ENCODE assay signal across 13 mouse cellular contexts in the genomic region with DNA sequence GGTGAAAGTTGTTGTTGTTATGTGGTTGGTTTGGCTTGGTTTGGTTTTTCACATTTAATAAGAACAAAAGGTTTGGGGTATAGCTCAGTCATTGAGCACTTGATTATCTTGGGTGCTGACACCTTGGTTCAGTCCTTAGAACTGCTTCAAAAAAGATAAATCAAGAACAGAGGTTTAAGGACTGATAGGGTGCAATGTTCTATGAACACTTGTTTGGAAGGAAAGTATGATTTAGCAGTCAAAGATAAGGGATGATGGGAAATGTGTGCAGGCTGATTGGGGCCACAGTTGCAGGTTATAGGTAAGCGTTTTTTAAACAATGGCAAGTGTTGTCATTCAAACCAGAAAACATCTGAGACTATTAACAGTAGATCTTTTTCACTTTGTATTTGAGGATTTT. TPM values are rescaled to one million over a fixed set of nuclear protein-coding genes. Genes with fewer than 3 reads are reported as not detected.
A peak's percentile ranks its signal among the peaks of the same experiment; 100 is the strongest.
DNase-seq lines count a peak whose midpoint lies in the region; ATAC-seq and TF ChIP-seq lines count a peak whose summit lies in the region.
"Had no signal": no experiment of that assay in that cellular context is flagged by ENCODE, and none has a peak within 500 bp of the region (broad histone marks: within the 10 kb centered on the region; RNA-seq: fewer than 3 reads in every experiment).

No protein-coding gene starts in this region.

- ATAC-seq in limb, embryonic 12.5 days (ENCODE audit: insufficient number of reproducible peaks, insufficient read depth, low FRiP score, low TSS enrichment, low read depth): no peak
- peak; percentile 21; the same call in 1 of the 2 replicates for ATAC-seq in liver, postnatal 0 days
- ATAC-seq: midbrain, embryonic 15.5 days had no signal

- H3K27me3 ChIP-seq in limb, embryonic 12.5 days: no peaks in the 10 kb centered on the region
- H3K27me3 ChIP-seq in limb, embryonic 10.5 days (ENCODE audit: low read depth, poor library complexity, severe bottlenecking): no peaks in the 10 kb centered on the region
- no peaks in the 10 kb centered on the region for H3K27me3 ChIP-seq in liver, postnatal 0 days (ENCODE audit: insufficient read depth, low read length)
- H3K27me3 ChIP-seq: heart, embryonic 15.5 days; midbrain, embryonic 15.5 days had no signal

- TF ChIP-seq CTCF in embryonic fibroblast, embryonic 13.5 days (IDR thresholded peaks at IDR 0.05; ENCODE audit: borderline replicate concordance, insufficient read depth, low read length): no peak
- no peak for TF ChIP-seq CTCF in liver, postnatal 0 days (IDR thresholded peaks at IDR 0.05; ENCODE audit: low read depth)

- TF ChIP-seq POLR2A in embryonic fibroblast, embryonic 13.5 days (IDR thresholded peaks at IDR 0.05; ENCODE audit: low read depth, low read length): no peak

- H3K9me3 ChIP-seq in limb, embryonic 12.5 days: no peaks in the 10 kb centered on the region
- H3K9me3 ChIP-seq in limb, embryonic 10.5 days (replicated peaks): no peaks in the 10 kb centered on the region
- H3K9me3 ChIP-seq in liver, postnatal 0 days (ENCODE audit: low read length): no peaks in the 10 kb centered on the region
- H3K9me3 ChIP-seq: heart, embryonic 15.5 days; midbrain, embryonic 15.5 days had no signal

- H3K4me1 ChIP-seq in limb, embryonic 12.5 days (replicated peaks): peaks cover 15% of the 10 kb centered on the region
- H3K4me1 ChIP-seq in limb, embryonic 10.5 days: peaks cover 24% of the 10 kb centered on the region
- peaks cover 12% of the 10 kb centered on the region for H3K4me1 ChIP-seq in embryonic fibroblast, embryonic 13.5 days (ENCODE audit: control insufficient read depth, insufficient read depth, low read length)
- H3K4me1 ChIP-seq in liver, postnatal 0 days (ENCODE audit: insufficient read depth): peaks cover 11% of the 10 kb centered on the region; the same call in 1 of the 2 replicates
- H3K4me1 ChIP-seq: midbrain, embryonic 15.5 days had no signal

- no peak overlapping the region for H3K4me3 ChIP-seq in limb, embryonic 12.5 days (replicated peaks)
- H3K4me3 ChIP-seq in limb, embryonic 10.5 days: no peak overlapping the region
- H3K4me3 ChIP-seq in embryonic fibroblast, embryonic 13.5 days (ENCODE audit: insufficient read depth, low read length): no peak overlapping the region
- no peak overlapping the region for H3K4me3 ChIP-seq in liver, postnatal 0 days (ENCODE audit: low read depth, low read length)
- H3K4me3 ChIP-seq: heart, embryonic 15.5 days; midbrain, embryonic 15.5 days had no signal

- peak; percentile 4 for DNase-seq in heart, adult 11 months
- DNase-seq in heart, adult 9 months (ENCODE audit: low spot score in 2 of 2): no peak
- no peak for DNase-seq in limb, embryonic 10.5 days (ENCODE audit: low spot score)
- DNase-seq in liver, postnatal 0 days: no peak
- DNase-seq in left cerebral cortex, adult 9 months (ENCODE audit: low spot score in 2 of 2): no peak
- no peak for DNase-seq in adrenal gland, adult 8-10 months
- DNase-seq: cerebellum, adult 18-20 months; lung, postnatal 14 days; right cerebral cortex, postnatal 25 days had no signal

- 57% methylated on average over 1 of the region's 1 CpGs for WGBS in limb, embryonic 12.5 days
- 58% methylated on average over 1 of the region's 1 CpGs for WGBS in limb, embryonic 10.5 days
- 30% methylated on average over 1 of the region's 1 CpGs for WGBS in liver, postnatal 0 days (ENCODE audit: insufficient replicate concordance)

- no peak overlapping the region for H3K9ac ChIP-seq in limb, embryonic 12.5 days (replicated peaks)
- H3K9ac ChIP-seq in liver, postnatal 0 days (replicated peaks): no peak overlapping the region
- H3K9ac ChIP-seq: heart, embryonic 15.5 days; midbrain, embryonic 15.5 days had no signal

- peak overlapping the region; percentile 50; the same call in 1 of the 2 replicates for H3K27ac ChIP-seq in limb, embryonic 12.5 days
- H3K27ac ChIP-seq in limb, embryonic 10.5 days: no peak overlapping the region
- peak overlapping the region; percentile 71 for H3K27ac ChIP-seq in embryonic fibroblast, embryonic 13.5 days (ENCODE audit: insufficient read depth, low read length)
- no peak overlapping the region for H3K27ac ChIP-seq in liver, postnatal 0 days (ENCODE audit: low read depth)

- no peak overlapping the region for H3K4me2 ChIP-seq in limb, embryonic 12.5 days
- H3K4me2 ChIP-seq in liver, postnatal 0 days (ENCODE audit: low read depth, low read length): no peak overlapping the region
- H3K4me2 ChIP-seq: heart, embryonic 15.5 days; midbrain, embryonic 15.5 days had no signal

- H3K36me3 ChIP-seq in limb, embryonic 12.5 days: peaks cover 10% of the 10 kb centered on the region; the same call in 1 of the 2 replicates
- peaks cover 25% of the 10 kb centered on the region for H3K36me3 ChIP-seq in limb, embryonic 10.5 days
- no peaks in the 10 kb centered on the region for H3K36me3 ChIP-seq in liver, postnatal 0 days (replicated peaks; ENCODE audit: insufficient read depth, low read length)
- H3K36me3 ChIP-seq: heart, embryonic 15.5 days; midbrain, embryonic 15.5 days had no signal

- peak; percentile 88 for TF ChIP-seq EP300 in liver, postnatal 0 days (IDR thresholded peaks at IDR 0.05; ENCODE audit: low read depth)

RNA-seq across cellular contexts. Expression of a gene that starts 17.8 kb away (rescaled TPM):
- 50.6 and 57.8 TPM in 2 replicates for polyA plus RNA-seq in limb, embryonic 12.5 days (2016; fragmentation: Nextera tagmentation; extraction: Ambion mirVana)
- 54.0 and 59.2 TPM in 2 replicates for polyA plus RNA-seq in limb, embryonic 10.5 days (2016; fragmentation: Nextera tagmentation; extraction: Ambion mirVana)
- 36.8 and 47.6 TPM in 2 replicates for polyA plus RNA-seq in embryonic fibroblast, embryonic 13.5 days (2011; ENCODE audit: insufficient read length, low read depth, missing spikeins)
- polyA plus RNA-seq in liver, postnatal 0 days (2015; fragmentation: Nextera tagmentation; extraction: Ambion mirVana): 3.9 and 6.0 TPM in 2 replicates
- total RNA-seq in adrenal gland, adult 8-10 months (2022): 10 to 100 TPM; 34.0 to 55.4 (median 43.4) TPM

RNA-seq across cellular contexts. Expression of a gene that starts 46.2 kb away (rescaled TPM):
- 7.5 and 8.3 TPM in 2 replicates for polyA plus RNA-seq in limb, embryonic 12.5 days (2016; fragmentation: Nextera tagmentation; extraction: Ambion mirVana)
- 2.8 and 3.2 TPM in 2 replicates for polyA plus RNA-seq in limb, embryonic 10.5 days (2016; fragmentation: Nextera tagmentation; extraction: Ambion mirVana)
- 17.1 and 18.5 TPM in 2 replicates for polyA plus RNA-seq in embryonic fibroblast, embryonic 13.5 days (2011; ENCODE audit: insufficient read length, low read depth, missing spikeins)
- polyA plus RNA-seq in liver, postnatal 0 days (2015; fragmentation: Nextera tagmentation; extraction: Ambion mirVana): 4.7 and 6.0 TPM in 2 replicates
- total RNA-seq in adrenal gland, adult 8-10 months (2022): 10 to 100 TPM; 21.3 to 37.6 (median 31.5) TPM

Comparison
In these comparisons a context has a peak if more than half of its experiments do, and no peak if none do; other contexts are left out.
1. H3K27ac ChIP-seq: peak in limb, embryonic 12.5 days (single experiment) and embryonic fibroblast, embryonic 13.5 days (single experiment); none in limb, embryonic 10.5 days (single experiment) and liver, postnatal 0 days (single experiment).